Mouse (Mus musculus) embryo, embryonic 10 days (tissue): ENCODE data around the gene Them7.

ENCODE experiments used
- DNase-seq: peaks from one replicate; pipeline ENCODE4 v3.0.0-alpha.2; 2015; ENCODE audit warnings: low spot score

Gene Them7

GRCm38 (mm10) chr2:105224134-105224986, at the start of gene Them7:
Gene Them7, plus strand, starts transcription at chr2:105224320.
- peak; percentile 87 for DNase-seq

GRCm38 (mm10) chr2:105178871-105179270, 45.2 kb upstream of the Them7 start:
- DNase-seq: no peak

- no peak for DNase-seq
These were observed 41.6 kb upstream of the Them7 start for GRCm38 (mm10) chr2:105182501-105182900.

- no peak for DNase-seq
These were observed 39.0 kb upstream of the Them7 start for GRCm38 (mm10) chr2:105185140-105185539.

- DNase-seq: no peak
These were observed 38.2 kb upstream of the Them7 start for GRCm38 (mm10) chr2:105185768-105186529.

- DNase-seq: no peak
These were observed 37.5 kb upstream of the Them7 start for GRCm38 (mm10) chr2:105186591-105186990.

- DNase-seq: peak; percentile 59
These were observed 35.9 kb upstream of the Them7 start for GRCm38 (mm10) chr2:105188182-105188581.

GRCm38 (mm10) chr2:105189352-105189751, 34.8 kb upstream of the Them7 start:
- DNase-seq: peak; percentile 72

GRCm38 (mm10) chr2:105200152-105200551, 24.0 kb upstream of the Them7 start:
- peak; percentile 55 for DNase-seq

GRCm38 (mm10) chr2:105206563-105207174, 17.5 kb upstream of the Them7 start:
- peak; percentile 50 for DNase-seq

- no peak for DNase-seq
These were observed 11.3 kb upstream of the Them7 start for GRCm38 (mm10) chr2:105212839-105213238.

- DNase-seq: no peak
These were observed 8.2 kb upstream of the Them7 start for GRCm38 (mm10) chr2:105215914-105216313.

GRCm38 (mm10) chr2:105219229-105219628, 4.9 kb upstream of the Them7 start:
- no peak for DNase-seq

GRCm38 (mm10) chr2:105219664-105220063, 4.5 kb upstream of the Them7 start:
- no peak for DNase-seq

GRCm38 (mm10) chr2:105220738-105221303, 3.3 kb upstream of the Them7 start:
- no peak for DNase-seq

- no peak for DNase-seq
These were observed 514 bp upstream of the Them7 start for GRCm38 (mm10) chr2:105223606-105224005.

GRCm38 (mm10) chr2:105224987-105225375, 861 bp downstream of the Them7 start:
- DNase-seq: no peak

GRCm38 (mm10) chr2:105226297-105226958, 2.3 kb downstream of the Them7 start:
- no peak for DNase-seq

- DNase-seq: no peak
These were observed 4.3 kb downstream of the Them7 start for GRCm38 (mm10) chr2:105228416-105228815.

- DNase-seq: peak; percentile 76
These were observed 6.2 kb downstream of the Them7 start for GRCm38 (mm10) chr2:105230333-105230732.

- no peak for DNase-seq
These were observed 8.3 kb downstream of the Them7 start for GRCm38 (mm10) chr2:105232386-105232785.

GRCm38 (mm10) chr2:105234278-105234677, 10.2 kb downstream of the Them7 start:
- DNase-seq: no peak
